Mouse (Mus musculus) heart, postnatal 0 days (tissue): ENCODE data around the gene Zmym4. TPM values are rescaled to one million over a fixed set of nuclear protein-coding genes. Genes with fewer than 3 reads are reported as not detected.
"Not testable (repeated sequence)": the region's sequence is repeated elsewhere in the genome, so short reads cannot be mapped to it uniquely, and the experiment has no call there.

ENCODE experiments used
- ATAC-seq: fragments of 200-750 bp; cut with Nextera tagmentation; 2 replicates; pipeline ENCODE4 v1.8.0; 2017; ENCODE audit warnings: low read depth, moderate number of reproducible peaks, moderate library complexity; ENCODE audit not compliant: insufficient read depth
- DNase-seq: peaks from one replicate; pipeline ENCODE4 v3.0.0-alpha.2; 2016; ENCODE audit warnings: low spot score
- H3K27ac ChIP-seq: fragments of 300-500 bp; sonication (generic); 2 replicates; pipeline ENCODE4 v1.5.1; 2014; ENCODE audit warnings: low read depth, mild to moderate bottlenecking
- H3K27me3 ChIP-seq: fragments of 300-500 bp; sonication (generic); 2 replicates; pipeline ENCODE4 v1.6.1; 2014; ENCODE audit warnings: low read length, mixed read lengths; ENCODE audit not compliant: control insufficient read depth, insufficient read depth
- H3K36me3 ChIP-seq: fragments of 300-500 bp; sonication (generic); replicated peaks from 2 replicates; pipeline ENCODE4 v1.6.1; 2014; ENCODE audit warnings: low read length, mixed read lengths; ENCODE audit not compliant: control insufficient read depth, insufficient read depth
- H3K4me1 ChIP-seq: fragments of 300-500 bp; sonication (generic); 2 replicates; pipeline ENCODE4 v1.6.1; 2014; ENCODE audit warnings: antibody characterized with exemption; ENCODE audit not compliant: control insufficient read depth, insufficient read depth
- H3K4me2 ChIP-seq: fragments of 300-500 bp; sonication (generic); 2 replicates; pipeline ENCODE4 v1.6.1; 2014; ENCODE audit warnings: low read depth, mild to moderate bottlenecking, low read length, moderate library complexity
- H3K4me3 ChIP-seq: fragments of 300-500 bp; sonication (generic); 2 replicates; pipeline ENCODE4 v1.5.1; 2014; ENCODE audit warnings: low read depth, low read length
- H3K9ac ChIP-seq: fragments of 300-500 bp; sonication (generic); replicated peaks from 2 replicates; pipeline ENCODE4 v1.6.1; 2014; ENCODE audit warnings: low read depth, low read length, mixed read lengths
- H3K9me3 ChIP-seq: fragments of 300-500 bp; sonication (generic); replicated peaks from 2 replicates; pipeline ENCODE4 v1.6.1; 2016; ENCODE audit warnings: low read length; ENCODE audit not compliant: control insufficient read depth
- CTCF ChIP-seq: IDR thresholded peaks from 2 replicates; pipeline ENCODE4 v1.5.1; 2016; ENCODE audit warnings: antibody characterized with exemption, control low read depth, low read depth
- EP300 ChIP-seq: IDR thresholded peaks from 2 replicates; pipeline ENCODE4 v1.6.1; 2016; ENCODE audit warnings: antibody characterized with exemption, low read depth
- WGBS: fragments of 180-500 bp; shearing (Covaris S2); extraction: QIAGEN DNeasy Blood & Tissue Kit; methylation state at CpG from one replicate; pipeline ENCODE4 v1.1.7; 2014; 5-methylcytosine and 5-hydroxymethylcytosine counted together
- polyA plus RNA-seq: library from polyadenylated mRNA; unstranded; fragments of >200 nt; fragmentation: Nextera tagmentation; extraction: Ambion mirVana; gene quantifications from 2 replicates; pipeline ENCODE4 v1.2.1, GENCODE M21; 2015
- total RNA-seq: library from RNA; depleted of rRNA; stranded (reverse); fragments of >200 nt; gene quantifications from 2 replicates; pipeline ENCODE4 v1.2.3, GENCODE M21; 2014; ENCODE audit warnings: low replicate concordance; rRNA removed

The Zmym4 gene
- total RNA-seq: 8.4 and 40.9 TPM in 2 replicates
- polyA plus RNA-seq: 7.9 and 9.4 TPM in 2 replicates

GRCm38 (mm10) chr4:126967864-126968821, at the start of gene Zmym4:
Zmym4 (minus strand) TSS chr4:126968135.
- peak; percentile 99 for ATAC-seq
- Histone ChIP-seq H3K4me1 (peaks cover 8% of the 10 kb centered on the region), H3K36me3 (no peaks in the 10 kb centered on the region), H3K27me3 (no peaks in the 10 kb centered on the region), H3K9me3 (no peaks in the 10 kb centered on the region), H3K27ac (peak within 1 kb of the TSS; percentile 98), H3K9ac (peak within 1 kb of the TSS; percentile 99), H3K4me2 (peak within 1 kb of the TSS; percentile 91), H3K4me3 (peak within 1 kb of the TSS; percentile 99)
- TF ChIP-seq CTCF (0 out of 2 replicates have a peak, but pooled peaks have one; percentile 8), EP300 (no peak)
- DNase-seq: peak; percentile 93
- WGBS: 7% methylated on average over 41 of the region's 54 CpGs

- no peak overlapping the region for H3K4me2 ChIP-seq
- H3K4me1 ChIP-seq: no peaks in the 10 kb centered on the region
- WGBS: 80% methylated on average over 4 of the region's 4 CpGs
- no peak overlapping the region for H3K4me3 ChIP-seq
- TF ChIP-seq CTCF: no peak
- no peak for TF ChIP-seq EP300
- DNase-seq: no peak
- no peak for ATAC-seq
- no peaks in the 10 kb centered on the region for H3K36me3 ChIP-seq
- no peaks in the 10 kb centered on the region for H3K9me3 ChIP-seq
- no peaks in the 10 kb centered on the region for H3K27me3 ChIP-seq
- no peak overlapping the region for H3K9ac ChIP-seq
- H3K27ac ChIP-seq: no peak overlapping the region
Measured at GRCm38 (mm10) chr4:127016366-127016765, 48.4 kb upstream of the Zmym4 start.

- H3K27me3 ChIP-seq, H3K36me3 ChIP-seq, H3K4me1 ChIP-seq, H3K9me3 ChIP-seq, H3K9ac ChIP-seq: not testable (repeated sequence)
- peak overlapping the region; percentile 32 for H3K4me3 ChIP-seq
- peak; percentile 88 for DNase-seq
- peak overlapping the region; percentile 34; the same call in 1 of the 2 replicates for H3K4me2 ChIP-seq
- 20% methylated on average over 14 of the region's 26 CpGs for WGBS
- TF ChIP-seq CTCF (peak; percentile 95), EP300 (0 out of 2 replicates have a peak, but pooled peaks have one; percentile 33)
- ATAC-seq: peak; percentile 96
- H3K27ac ChIP-seq: peak overlapping the region; percentile 77
Measured at GRCm38 (mm10) chr4:127015294-127015993, 47.5 kb upstream of the Zmym4 start.

- no peak for TF ChIP-seq EP300
- no peak for TF ChIP-seq CTCF
- ATAC-seq: no peak
- Histone ChIP-seq H3K4me3 (peak overlapping the region; percentile 33), H3K4me1 (peaks cover 7% of the 10 kb centered on the region; the same call in 1 of the 2 replicates), H3K9ac (0 out of 2 replicates have a peak overlapping the region, but pooled peaks have one; percentile 29), H3K27me3 (no peaks in the 10 kb centered on the region), H3K36me3 (no peaks in the 10 kb centered on the region), H3K4me2 (peak overlapping the region; percentile 57), H3K9me3 (no peaks in the 10 kb centered on the region), H3K27ac (no peak overlapping the region)
- DNase-seq: no peak
- WGBS: 19% methylated on average over 25 of the region's 25 CpGs
Measured at GRCm38 (mm10) chr4:127005113-127005936, 37.4 kb upstream of the Zmym4 start.

GRCm38 (mm10) chr4:127004384-127004783, 36.4 kb upstream of the Zmym4 start:
- Histone ChIP-seq H3K9ac (no peak overlapping the region), H3K9me3 (no peaks in the 10 kb centered on the region), H3K4me2 (no peak overlapping the region), H3K27ac (no peak overlapping the region), H3K4me1 (peaks cover 7% of the 10 kb centered on the region; the same call in 1 of the 2 replicates), H3K27me3 (no peaks in the 10 kb centered on the region), H3K4me3 (no peak overlapping the region), H3K36me3 (no peaks in the 10 kb centered on the region)
- DNase-seq (no peak), ATAC-seq (no peak)
- WGBS: 76% methylated on average over 3 of the region's 3 CpGs
- no peak for TF ChIP-seq EP300
- no peak for TF ChIP-seq CTCF
